Mouse (Mus musculus) lung, adult 2 months (tissue): Measurements from ENCODE around the gene Gpr155. TPM values are rescaled to one million over a fixed set of nuclear protein-coding genes. Genes with fewer than 3 reads are reported as not detected.

ENCODE experiments used
- DNase-seq: peaks from one replicate; pipeline ENCODE4 v3.0.0; 2022
- H3K4me1 ChIP-seq: fragments of 200-500 bp; 2 replicates; pipeline ENCODE4 v1.6.1; 2011; ENCODE audit warnings: low read length; ENCODE audit not compliant: control insufficient read depth, insufficient read depth
- H3K4me3 ChIP-seq: fragments of 200-500 bp; replicated peaks from 2 replicates; pipeline ENCODE3; 2011; ENCODE audit warnings: low read depth, mild to moderate bottlenecking, control low read depth, low read length; ENCODE audit errors: extremely low read depth
- CTCF ChIP-seq: fragments of 200-500 bp; IDR thresholded peaks from 2 replicates; pipeline ENCODE4 v1.5.1; 2011; ENCODE audit warnings: mild to moderate bottlenecking, low read length, control low read depth; ENCODE audit not compliant: insufficient read depth
- POLR2A ChIP-seq: fragments of 200-500 bp; IDR thresholded peaks from 2 replicates; pipeline ENCODE4 v1.6.1; 2011; ENCODE audit warnings: low read depth, mild to moderate bottlenecking, control low read depth, low read length, borderline replicate concordance; ENCODE audit errors: extremely low read depth
- WGBS: fragments of 180-500 bp; shearing (Covaris S2); methylation state at CpG from one replicate; pipeline ENCODE4 v1.1.7; 2018; 5-methylcytosine and 5-hydroxymethylcytosine counted together
- polyA plus RNA-seq: library from polyadenylated mRNA; depleted of rRNA; stranded (reverse); fragments of >200 nt; gene quantifications from 2 replicates; pipeline ENCODE4 v1.2.3, GENCODE M21; 2012

Gene Gpr155
- polyA plus RNA-seq, 1 experiment, result 20.8 TPM

- 97% methylated on average over 8 of the region's 8 CpGs for WGBS
- H3K4me1 ChIP-seq, result no peaks in the 10 kb centered on the region
- no peak overlapping the region for H3K4me3 ChIP-seq
- no peak for TF ChIP-seq CTCF
- no peak for DNase-seq
These were observed 23.7 kb upstream of the Gpr155 start for GRCm38 (mm10) chr2:73410076-73410475.

- Histone ChIP-seq H3K4me3 (no peak overlapping the region), H3K4me1 (no peaks in the 10 kb centered on the region)
- no peak for TF ChIP-seq CTCF
- no peak for TF ChIP-seq POLR2A
- DNase-seq, result no peak
- WGBS, result 64% methylated on average over 4 of the region's 4 CpGs
These were observed 21.3 kb upstream of the Gpr155 start for GRCm38 (mm10) chr2:73407662-73408061.

- no peak for TF ChIP-seq CTCF
- no peak for TF ChIP-seq POLR2A
- Histone ChIP-seq H3K4me3 (no peak overlapping the region), H3K4me1 (no peaks in the 10 kb centered on the region)
- WGBS, result 73% methylated on average over 9 of the region's 9 CpGs
- DNase-seq, result no peak
These were observed 20.1 kb upstream of the Gpr155 start for GRCm38 (mm10) chr2:73406336-73406915.

GRCm38 (mm10) chr2:73404980-73405379 lies 18.6 kb upstream of the Gpr155 start:
- no peak for DNase-seq
- H3K4me1 ChIP-seq, result no peaks in the 10 kb centered on the region
- TF ChIP-seq CTCF (no peak), POLR2A (no peak)
- WGBS, result 93% methylated on average over 7 of the region's 7 CpGs
- H3K4me3 ChIP-seq, result no peak overlapping the region

- H3K4me1 ChIP-seq, result no peaks in the 10 kb centered on the region
- no peak overlapping the region for H3K4me3 ChIP-seq
- DNase-seq, result no peak
- 81% methylated on average over 9 of the region's 9 CpGs for WGBS
- no peak for TF ChIP-seq CTCF
- no peak for TF ChIP-seq POLR2A
These were observed 18.1 kb upstream of the Gpr155 start for GRCm38 (mm10) chr2:73404442-73404841.

- Histone ChIP-seq H3K4me3 (no peak overlapping the region), H3K4me1 (no peaks in the 10 kb centered on the region)
- DNase-seq, result no peak
- TF ChIP-seq POLR2A (no peak), CTCF (no peak)
- 65% methylated on average over 15 of the region's 15 CpGs for WGBS
These were observed 17.1 kb upstream of the Gpr155 start for GRCm38 (mm10) chr2:73403385-73404013.

GRCm38 (mm10) chr2:73401689-73402088 lies 15.3 kb upstream of the Gpr155 start:
- WGBS, result 35% methylated on average over 1 of the region's 1 CpGs
- TF ChIP-seq POLR2A, result no peak
- no peak for TF ChIP-seq CTCF
- no peak overlapping the region for H3K4me3 ChIP-seq

GRCm38 (mm10) chr2:73397476-73397875 lies 11.1 kb upstream of the Gpr155 start:
- no peak for DNase-seq
- Histone ChIP-seq H3K4me3 (no peak overlapping the region), H3K4me1 (no peaks in the 10 kb centered on the region)
- TF ChIP-seq CTCF (no peak), POLR2A (no peak)
- WGBS, result 93% methylated on average over 2 of the region's 2 CpGs

More at GRCm38 (mm10) chr2:73401689-73402088, 15.3 kb upstream of the Gpr155 start:
- no peaks in the 10 kb centered on the region for H3K4me1 ChIP-seq
- DNase-seq, result no peak

- Histone ChIP-seq H3K4me1 (no peaks in the 10 kb centered on the region), H3K4me3 (no peak overlapping the region)
- WGBS, result 73% methylated on average over 3 of the region's 3 CpGs
- DNase-seq, result no peak
- no peak for TF ChIP-seq POLR2A
- TF ChIP-seq CTCF, result no peak
These were observed 10.5 kb upstream of the Gpr155 start for GRCm38 (mm10) chr2:73396828-73397325.

- no peak for TF ChIP-seq CTCF
- no peak for TF ChIP-seq POLR2A
- Histone ChIP-seq H3K4me1 (no peaks in the 10 kb centered on the region), H3K4me3 (no peak overlapping the region)
- WGBS, result 62% methylated on average over 8 of the region's 8 CpGs
- DNase-seq, result no peak
These were observed 9.1 kb upstream of the Gpr155 start for GRCm38 (mm10) chr2:73395516-73395915.
